Mouse (Mus musculus) MEL (cell line): ENCODE measurements around the gene Gphb5. TPM values are rescaled to one million over a fixed set of nuclear protein-coding genes. Genes with fewer than 3 reads are reported as not detected.

ENCODE experiments used
- DNase-seq: peaks from one replicate; pipeline ENCODE4 v3.0.0; 2011; ENCODE audit warnings: low read depth, low spot score
- H3K27ac ChIP-seq: 2 replicates; pipeline ENCODE4 v1.5.1; 2012; ENCODE audit warnings: low read depth, mild to moderate bottlenecking, control low read depth, low read length, moderate library complexity; ENCODE audit not compliant: control insufficient read depth
- H3K27me3 ChIP-seq, 2 experiments: fragments of 150-350 bp in 1 of 2; sonication (generic) in 1 of 2; 2 replicates each; pipeline ENCODE4 v1.6.1; 2012; ENCODE audit warnings: low read length in 2 of 2, mild to moderate bottlenecking in 2 of 2, improper control_type of control experiment in 1 of 2, moderate library complexity in 1 of 2; ENCODE audit not compliant: insufficient read depth in 2 of 2, control insufficient read depth in 1 of 2
- H3K36me3 ChIP-seq, 2 experiments: 2 replicates each; pipeline ENCODE4 v1.6.1; 2012 to 2014; ENCODE audit warnings: low read length in 2 of 2, improper control_type of control experiment in 1 of 2, inconsistent platforms in 1 of 2, mild to moderate bottlenecking in 1 of 2; ENCODE audit not compliant: insufficient read depth in 2 of 2, control insufficient read depth in 1 of 2
- H3K4me1 ChIP-seq, 2 experiments: fragments of 150-350 bp in 1 of 2; sonication (generic) in 1 of 2; 2 replicates each; pipeline ENCODE4 v1.6.1; 2012; ENCODE audit warnings: low read length in 2 of 2, improper control_type of control experiment in 1 of 2, mild to moderate bottlenecking in 1 of 2; ENCODE audit not compliant: insufficient read depth in 2 of 2, control insufficient read depth in 1 of 2
- H3K4me3 ChIP-seq, 2 experiments: fragments of 150-350 bp in 1 of 2; sonication (generic) in 1 of 2; 2 replicates each; pipeline ENCODE4 v1.5.1; 2012; ENCODE audit warnings: low read depth in 2 of 2, low read length in 2 of 2, mild to moderate bottlenecking in 2 of 2, moderate library complexity in 2 of 2, control low read depth in 1 of 2, improper control_type of control experiment in 1 of 2; ENCODE audit not compliant: control insufficient read depth in 1 of 2, insufficient read depth in 1 of 2
- H3K79me2 ChIP-seq: 2 replicates; pipeline ENCODE4 v1.6.1; 2012; ENCODE audit warnings: mild to moderate bottlenecking, low read length, moderate library complexity; ENCODE audit not compliant: control insufficient read depth, poor library complexity, insufficient read depth
- H3K9ac ChIP-seq: 2 replicates; pipeline ENCODE4 v1.6.1; 2012; ENCODE audit warnings: low read depth, mild to moderate bottlenecking, control low read depth, low read length, moderate library complexity; ENCODE audit not compliant: control insufficient read depth, poor library complexity, severe bottlenecking
- H3K9me3 ChIP-seq: fragments of 150-350 bp; sonication (generic); replicated peaks from 2 replicates; pipeline ENCODE4 v1.6.1; 2012; ENCODE audit warnings: mild to moderate bottlenecking, low read length, improper control_type of control experiment, moderate library complexity; ENCODE audit not compliant: insufficient read depth
- CHD1 ChIP-seq: IDR thresholded peaks from 2 replicates; pipeline ENCODE4 v1.6.1; 2012; ENCODE audit warnings: low read depth, mild to moderate bottlenecking, inconsistent platforms, low read length, improper control_type of control experiment
- CHD2 ChIP-seq: IDR thresholded peaks from 2 replicates; pipeline ENCODE4 v1.6.1; 2011; ENCODE audit warnings: low read length, improper control_type of control experiment
- CTCF ChIP-seq, 3 experiments: IDR thresholded peaks in 2 of 3; conservative IDR thresholded peaks in 1 of 3; 2 replicates each; pipeline ENCODE4 v1.5.1; 2011 to 2012; ENCODE audit warnings: low read length in 3 of 3, low read depth in 2 of 3, mild to moderate bottlenecking in 2 of 3, improper control_type of control experiment in 1 of 3, inconsistent platforms in 1 of 3, mixed read lengths in 1 of 3, moderate library complexity in 1 of 3; ENCODE audit not compliant: control insufficient read depth in 1 of 3, insufficient read depth in 1 of 3, poor library complexity in 1 of 3, severe bottlenecking in 1 of 3
- E2F4 ChIP-seq: IDR thresholded peaks from 2 replicates; pipeline ENCODE4 v1.6.1; 2011; ENCODE audit warnings: low read depth, low read length, improper control_type of control experiment, borderline replicate concordance
- ELF1 ChIP-seq: IDR thresholded peaks from 2 replicates; pipeline ENCODE4 v1.6.1; 2014; ENCODE audit warnings: low read depth, mild to moderate bottlenecking, inconsistent platforms, low read length, improper control_type of control experiment, moderate library complexity
- EP300 ChIP-seq, 2 experiments: IDR thresholded peaks; 2 replicates each; pipeline ENCODE4 v1.6.1; 2011; ENCODE audit warnings: improper control_type of control experiment in 2 of 2, low read length in 2 of 2, low read depth in 1 of 2, mild to moderate bottlenecking in 1 of 2
- ETS1 ChIP-seq: IDR thresholded peaks from 2 replicates; pipeline ENCODE4 v1.6.1; 2012; ENCODE audit warnings: low read depth, mild to moderate bottlenecking, inconsistent platforms, low read length, improper control_type of control experiment, moderate library complexity
- GABPA ChIP-seq: IDR thresholded peaks from 2 replicates; pipeline ENCODE4 v1.6.1; 2012; ENCODE audit warnings: low read depth, mild to moderate bottlenecking, inconsistent platforms, low read length, improper control_type of control experiment, moderate library complexity
- GATA1 ChIP-seq: IDR thresholded peaks from 2 replicates; pipeline ENCODE4 v1.6.1; 2011; ENCODE audit warnings: low read depth, low read length, improper control_type of control experiment
- KAT2A ChIP-seq: conservative IDR thresholded peaks from 2 replicates; pipeline ENCODE4 v1.6.1; 2012; ENCODE audit warnings: low read depth, low read length, improper control_type of control experiment, inconsistent platforms
- MAZ ChIP-seq: IDR thresholded peaks from 2 replicates; pipeline ENCODE4 v1.6.1; 2012; ENCODE audit warnings: low read depth, mild to moderate bottlenecking, inconsistent platforms, low read length, improper control_type of control experiment
- MYC ChIP-seq: IDR thresholded peaks from 2 replicates; pipeline ENCODE4 v1.6.1; 2011; ENCODE audit warnings: low read depth, mild to moderate bottlenecking, low read length, improper control_type of control experiment, moderate library complexity
- NELFE ChIP-seq: IDR thresholded peaks from 2 replicates; pipeline ENCODE4 v1.6.1; 2011; ENCODE audit warnings: low read depth, low read length, improper control_type of control experiment
- POLR2A ChIP-seq, 2 experiments: IDR thresholded peaks; 2 replicates each; pipeline ENCODE4 v1.6.1; 2011 to 2012; ENCODE audit warnings: low read length in 2 of 2, mild to moderate bottlenecking in 2 of 2, control low read depth in 1 of 2, improper control_type of control experiment in 1 of 2, low read depth in 1 of 2, moderate library complexity in 1 of 2; ENCODE audit not compliant: control insufficient read depth in 1 of 2, insufficient read depth in 1 of 2, poor library complexity in 1 of 2
- POLR2AphosphoS2 ChIP-seq: IDR thresholded peaks from 2 replicates; pipeline ENCODE4 v1.6.1; 2011; ENCODE audit warnings: low read length, improper control_type of control experiment
- RAD21 ChIP-seq: IDR thresholded peaks from 2 replicates; pipeline ENCODE4 v1.6.1; 2011; ENCODE audit warnings: mild to moderate bottlenecking, low read depth, low read length, improper control_type of control experiment
- RCOR1 ChIP-seq: IDR thresholded peaks from 2 replicates; pipeline ENCODE4 v1.6.1; 2012; ENCODE audit warnings: low read depth, mild to moderate bottlenecking, inconsistent platforms, low read length, improper control_type of control experiment
- SIN3A ChIP-seq: IDR thresholded peaks from 2 replicates; pipeline ENCODE4 v1.6.1; 2012; ENCODE audit warnings: low read length, improper control_type of control experiment, inconsistent platforms
- TAL1 ChIP-seq: IDR thresholded peaks from 2 replicates; pipeline ENCODE4 v1.6.1; 2012; ENCODE audit warnings: mild to moderate bottlenecking, inconsistent platforms, low read length, moderate library complexity, mixed read lengths
- TBP ChIP-seq: IDR thresholded peaks from 2 replicates; pipeline ENCODE4 v1.8.0; 2011; ENCODE audit warnings: low read depth, low read length, improper control_type of control experiment
- UBTF ChIP-seq: IDR thresholded peaks from 2 replicates; pipeline ENCODE4 v1.6.1; 2012; ENCODE audit warnings: low read depth, mild to moderate bottlenecking, inconsistent platforms, low read length, improper control_type of control experiment, moderate library complexity, borderline replicate concordance; ENCODE audit not compliant: insufficient read depth
- USF1 ChIP-seq: IDR thresholded peaks from 2 replicates; pipeline ENCODE4 v1.6.1; 2014; ENCODE audit warnings: low read depth, mild to moderate bottlenecking, inconsistent platforms, low read length, improper control_type of control experiment, moderate library complexity
- USF2 ChIP-seq, 2 experiments: IDR thresholded peaks; 2 replicates each; pipeline ENCODE4 v1.6.1; 2011 to 2012; ENCODE audit warnings: improper control_type of control experiment in 2 of 2, low read length in 2 of 2, borderline replicate concordance in 1 of 2, inconsistent platforms in 1 of 2, low read depth in 1 of 2, mild to moderate bottlenecking in 1 of 2; ENCODE audit not compliant: insufficient read depth in 1 of 2
- ZKSCAN1 ChIP-seq: IDR thresholded peaks from 2 replicates; pipeline ENCODE4 v1.6.1; 2012; ENCODE audit warnings: low read depth, mild to moderate bottlenecking, inconsistent platforms, low read length, improper control_type of control experiment, moderate library complexity
- ZMIZ1 ChIP-seq: IDR thresholded peaks from 2 replicates; pipeline ENCODE4 v1.6.1; 2012; ENCODE audit warnings: low read depth, mild to moderate bottlenecking, inconsistent platforms, low read length, improper control_type of control experiment, moderate library complexity
- ZNF384 ChIP-seq: IDR thresholded peaks from 2 replicates; pipeline ENCODE4 v1.6.1; 2012; ENCODE audit warnings: low read depth, mild to moderate bottlenecking, inconsistent platforms, low read length, improper control_type of control experiment
- polyA plus RNA-seq, 2 experiments: library from polyadenylated mRNA; stranded (reverse) in 1 of 2; unstranded in 1 of 2; fragments of >175 nt in 1 of 2; fragments of >200 nt in 1 of 2; gene quantifications; 2 replicates each; pipeline versions ENCODE4 v1.2.1 to v1.2.4; 2012; ENCODE audit warnings: low replicate concordance in 2 of 2, low read depth in 1 of 2; ENCODE audit not compliant: insufficient read length in 2 of 2, insufficient read depth in 1 of 2, missing spikeins in 1 of 2
- total RNA-seq: library from RNA; depleted of rRNA; stranded (reverse); fragments of 300-350 nt; gene quantifications from 2 replicates; pipeline ENCODE4 v1.2.3, GENCODE M21; 2012

Gene Gphb5
- total and polyA plus RNA-seq, 3 experiments, result not detected

- H3K27ac ChIP-seq, result no peak overlapping the region
- H3K9me3 ChIP-seq, result no peaks in the 10 kb centered on the region
- no peaks in the 10 kb centered on the region for H3K4me1 ChIP-seq
- H3K27me3 ChIP-seq, result no peaks in the 10 kb centered on the region; a peak in 1 of 4 replicates
- no peaks in the 10 kb centered on the region for H3K36me3 ChIP-seq
- H3K9ac ChIP-seq, result no peak overlapping the region
- H3K79me2 ChIP-seq, result no peaks in the 10 kb centered on the region
- DNase-seq, result no peak
- no peak for TF ChIP-seq MYC
- TF ChIP-seq CHD2, result no peak
- no peak for TF ChIP-seq SIN3A
- TF ChIP-seq ELF1, result no peak
- TF ChIP-seq GATA1, result no peak
- TF ChIP-seq GABPA, result no peak
- TF ChIP-seq RCOR1, result no peak
- TF ChIP-seq EP300 (IDR thresholded peaks at IDR 0.05; ENCODE audit: low read depth in 1 of 2, low read length in 2 of 2), result no peak
- TF ChIP-seq POLR2A (IDR thresholded peaks at IDR 0.05; ENCODE audit: control insufficient read depth in 1 of 2, insufficient read depth in 1 of 2, low read depth in 1 of 2, low read length in 2 of 2, poor library complexity in 1 of 2), result no peak
- no peak for TF ChIP-seq ZKSCAN1
- no peak for TF ChIP-seq ZMIZ1
- TF ChIP-seq ETS1, result no peak
- no peak for TF ChIP-seq RAD21
- H3K4me3 ChIP-seq, result no peak overlapping the region
Measured at GRCm38 (mm10) chr12:75387156-75387555, 29.4 kb downstream of the Gphb5 start.

- TF ChIP-seq CTCF (IDR thresholded peaks at IDR 0.05 in 2 of 3, conservative IDR thresholded peaks at IDR 0.05 in 1 of 3; ENCODE audit: control insufficient read depth in 1 of 3, insufficient read depth in 1 of 3, low read depth in 2 of 3, low read length in 3 of 3, poor library complexity in 1 of 3, severe bottlenecking in 1 of 3) (no peak), USF2 (IDR thresholded peaks at IDR 0.05; ENCODE audit: borderline replicate concordance in 1 of 2, insufficient read depth in 1 of 2, low read depth in 1 of 2, low read length in 2 of 2) (no peak), GABPA (no peak), TAL1 (no peak), KAT2A (no peak), MAZ (no peak), USF1 (no peak), POLR2A (IDR thresholded peaks at IDR 0.05; ENCODE audit: control insufficient read depth in 1 of 2, insufficient read depth in 1 of 2, low read depth in 1 of 2, low read length in 2 of 2, poor library complexity in 1 of 2) (no peak), ZNF384 (no peak), GATA1 (no peak), ZMIZ1 (no peak), POLR2AphosphoS2 (no peak), NELFE (no peak), TBP (no peak), E2F4 (no peak), RCOR1 (no peak), SIN3A (no peak), UBTF (no peak), CHD1 (no peak)
- Histone ChIP-seq H3K79me2 (no peaks in the 10 kb centered on the region), H3K9me3 (no peaks in the 10 kb centered on the region), H3K27ac (no peak overlapping the region), H3K9ac (no peak overlapping the region), H3K27me3 (no peaks in the 10 kb centered on the region; a peak in 1 of 4 replicates), H3K36me3 (no peaks in the 10 kb centered on the region), H3K4me3 (no peak overlapping the region), H3K4me1 (no peaks in the 10 kb centered on the region)
- no peak for DNase-seq
Measured at GRCm38 (mm10) chr12:75386731-75387130, 29.9 kb downstream of the Gphb5 start.
